ENCODE assay signal across 27 mouse cellular contexts in genomic region chr2:43248671-43249070, GRCm38 (mm10).
A peak's percentile ranks its signal among the peaks of the same experiment; 100 is the strongest.
DNase-seq lines count a peak whose midpoint lies in the region; ATAC-seq and TF ChIP-seq lines count a peak whose summit lies in the region.
"Had no signal": no experiment of that assay in that cellular context is flagged by ENCODE, and none has a peak within 500 bp of the region (broad histone marks: within the 10 kb centered on the region; RNA-seq: fewer than 3 reads in every experiment).

No protein-coding gene starts in this region.

- no peak for TF ChIP-seq POLR2A in brain, embryonic 14.5 days (IDR thresholded peaks at IDR 0.05; ENCODE audit: borderline replicate concordance, extremely low read depth, insufficient read depth, insufficient read length, poor library complexity, severe bottlenecking)

- peak; percentile 38; the same call in 1 of the 2 replicates for ATAC-seq in forebrain, embryonic 13.5 days
- no peak for ATAC-seq in forebrain, embryonic 12.5 days (ENCODE audit: low FRiP score)
- 0 out of 2 replicates have a peak, but pooled peaks have one; percentile 35 for ATAC-seq in hindbrain, postnatal 0 days
- no peak for ATAC-seq in hindbrain, embryonic 13.5 days (ENCODE audit: low FRiP score)
- ATAC-seq: CD4-positive, CD25-positive, alpha-beta regulatory T cell, adult 4 months; intestine, postnatal 0 days had no signal

- H3K9ac ChIP-seq in forebrain, embryonic 13.5 days: no peak overlapping the region
- no peak overlapping the region for H3K9ac ChIP-seq in forebrain, embryonic 12.5 days
- H3K9ac ChIP-seq in hindbrain, postnatal 0 days (replicated peaks; ENCODE audit: low read length): no peak overlapping the region
- H3K9ac ChIP-seq in hindbrain, embryonic 13.5 days: no peak overlapping the region
- H3K9ac ChIP-seq: embryonic facial prominence, embryonic 13.5 days; hindbrain, embryonic 14.5 days had no signal

- no peak overlapping the region for H3K4me2 ChIP-seq in forebrain, embryonic 13.5 days
- no peak overlapping the region for H3K4me2 ChIP-seq in forebrain, embryonic 12.5 days
- no peak overlapping the region for H3K4me2 ChIP-seq in hindbrain, postnatal 0 days (ENCODE audit: low read depth, low read length)
- no peak overlapping the region for H3K4me2 ChIP-seq in hindbrain, embryonic 13.5 days
- H3K4me2 ChIP-seq: embryonic facial prominence, embryonic 13.5 days; heart, embryonic 11.5 days; hindbrain, embryonic 14.5 days had no signal

- no peaks in the 10 kb centered on the region for H3K4me1 ChIP-seq in forebrain, embryonic 13.5 days
- H3K4me1 ChIP-seq in forebrain, embryonic 12.5 days: no peaks in the 10 kb centered on the region
- no peaks in the 10 kb centered on the region for H3K4me1 ChIP-seq in hindbrain, postnatal 0 days (ENCODE audit: insufficient read depth, low read length)
- H3K4me1 ChIP-seq in hindbrain, embryonic 13.5 days (replicated peaks): no peaks in the 10 kb centered on the region
- H3K4me1 ChIP-seq: embryonic facial prominence, embryonic 10.5 days; embryonic facial prominence, embryonic 13.5 days; hindbrain, embryonic 10.5 days had no signal

- no peaks in the 10 kb centered on the region for H3K9me3 ChIP-seq in forebrain, embryonic 13.5 days (replicated peaks)
- no peaks in the 10 kb centered on the region for H3K9me3 ChIP-seq in forebrain, embryonic 12.5 days
- H3K9me3 ChIP-seq in hindbrain, postnatal 0 days (ENCODE audit: low read length): no peaks in the 10 kb centered on the region
- no peaks in the 10 kb centered on the region for H3K9me3 ChIP-seq in hindbrain, embryonic 13.5 days
- H3K9me3 ChIP-seq: embryonic facial prominence, embryonic 10.5 days; embryonic facial prominence, embryonic 13.5 days; hindbrain, embryonic 10.5 days had no signal

- H3K36me3 ChIP-seq in forebrain, embryonic 13.5 days (ENCODE audit: poor library complexity, severe bottlenecking): no peaks in the 10 kb centered on the region
- no peaks in the 10 kb centered on the region for H3K36me3 ChIP-seq in forebrain, embryonic 12.5 days (replicated peaks)
- no peaks in the 10 kb centered on the region for H3K36me3 ChIP-seq in hindbrain, postnatal 0 days (ENCODE audit: insufficient read depth, low read length)
- no peaks in the 10 kb centered on the region for H3K36me3 ChIP-seq in hindbrain, embryonic 13.5 days
- H3K36me3 ChIP-seq: embryonic facial prominence, embryonic 10.5 days; embryonic facial prominence, embryonic 13.5 days; hindbrain, embryonic 10.5 days had no signal

- intact Hi-C loops in heart, postnatal 14 days (cut with DNase I): no loop called here

- H3K27ac ChIP-seq in forebrain, embryonic 13.5 days: no peak overlapping the region
- H3K27ac ChIP-seq in forebrain, embryonic 12.5 days: no peak overlapping the region
- no peak overlapping the region for H3K27ac ChIP-seq in hindbrain, postnatal 0 days
- no peak overlapping the region for H3K27ac ChIP-seq in hindbrain, embryonic 13.5 days
- H3K27ac ChIP-seq: embryonic facial prominence, embryonic 10.5 days; embryonic facial prominence, embryonic 13.5 days; gastrocnemius, adult 2 months; hindbrain, embryonic 10.5 days; hindbrain, embryonic 14.5 days had no signal

- DNase-seq in hindbrain, postnatal 0 days (ENCODE audit: low spot score): peak; percentile 39
- peak; percentile 26 for DNase-seq in brain, adult 2 months (ENCODE audit: low read depth, low spot score)
- DNase-seq in brain, embryonic 14.5 days (ENCODE audit: low read depth): peak; percentile 68
- DNase-seq in heart, postnatal 14 days: no peak
- DNase-seq in thymus, postnatal 36 days: no peak
- DNase-seq: adrenal gland, adult 8-10 months; adrenal gland, postnatal 25 days; cerebellum, adult 11 months; cerebellum, adult 8-10 months; cerebellum, postnatal 25 days; embryo, embryonic 11 days; gastrocnemius, adult 2 months; gastrocnemius, postnatal 14 days; heart, adult 11 months; heart, postnatal 36 days; kidney, adult 2 months had no signal

- WGBS in forebrain, embryonic 13.5 days: 58% methylated on average over 2 of the region's 2 CpGs
- 71% methylated on average over 2 of the region's 2 CpGs for WGBS in forebrain, embryonic 12.5 days
- 41% methylated on average over 2 of the region's 2 CpGs for WGBS in hindbrain, postnatal 0 days
- 70% methylated on average over 2 of the region's 2 CpGs for WGBS in hindbrain, embryonic 13.5 days

- H3K4me3 ChIP-seq in forebrain, embryonic 13.5 days: no peak overlapping the region
- H3K4me3 ChIP-seq in forebrain, embryonic 12.5 days (replicated peaks): no peak overlapping the region
- H3K4me3 ChIP-seq in hindbrain, postnatal 0 days (ENCODE audit: low read length): no peak overlapping the region
- H3K4me3 ChIP-seq in hindbrain, embryonic 13.5 days: no peak overlapping the region
- H3K4me3 ChIP-seq: embryonic facial prominence, embryonic 10.5 days; embryonic facial prominence, embryonic 13.5 days; erythroblast, embryonic 14.5 days; gastrocnemius, adult 2 months; hindbrain, embryonic 10.5 days had no signal

- peak; percentile 19; the same call in 1 of the 2 replicates for TF ChIP-seq CTCF in hindbrain, postnatal 0 days (IDR thresholded peaks at IDR 0.05; ENCODE audit: low read depth)
- no peak for TF ChIP-seq CTCF in brain, embryonic 14.5 days (IDR thresholded peaks at IDR 0.05; ENCODE audit: borderline replicate concordance, extremely low read depth, insufficient read depth, insufficient read length)

- H3K27me3 ChIP-seq in forebrain, embryonic 13.5 days: no peaks in the 10 kb centered on the region
- H3K27me3 ChIP-seq in forebrain, embryonic 12.5 days: no peaks in the 10 kb centered on the region
- H3K27me3 ChIP-seq in hindbrain, postnatal 0 days (ENCODE audit: insufficient read depth, low read length): no peaks in the 10 kb centered on the region
- H3K27me3 ChIP-seq in hindbrain, embryonic 13.5 days: no peaks in the 10 kb centered on the region
- H3K27me3 ChIP-seq: embryonic facial prominence, embryonic 13.5 days had no signal

Comparison
In these comparisons a context has a peak if more than half of its experiments do, and no peak if none do; other contexts are left out.
1. ATAC-seq: peak in forebrain, embryonic 13.5 days (single experiment) and hindbrain, postnatal 0 days (single experiment); none in forebrain, embryonic 12.5 days (single experiment) and hindbrain, embryonic 13.5 days (single experiment).
2. DNase-seq: peak in hindbrain, postnatal 0 days (single experiment), brain, adult 2 months (single experiment) and brain, embryonic 14.5 days (single experiment); none in heart, postnatal 14 days (0 of 2) and thymus, postnatal 36 days (0 of 2).